Mouse (Mus musculus): ENCODE results near the gene Bmf.

DNA sequence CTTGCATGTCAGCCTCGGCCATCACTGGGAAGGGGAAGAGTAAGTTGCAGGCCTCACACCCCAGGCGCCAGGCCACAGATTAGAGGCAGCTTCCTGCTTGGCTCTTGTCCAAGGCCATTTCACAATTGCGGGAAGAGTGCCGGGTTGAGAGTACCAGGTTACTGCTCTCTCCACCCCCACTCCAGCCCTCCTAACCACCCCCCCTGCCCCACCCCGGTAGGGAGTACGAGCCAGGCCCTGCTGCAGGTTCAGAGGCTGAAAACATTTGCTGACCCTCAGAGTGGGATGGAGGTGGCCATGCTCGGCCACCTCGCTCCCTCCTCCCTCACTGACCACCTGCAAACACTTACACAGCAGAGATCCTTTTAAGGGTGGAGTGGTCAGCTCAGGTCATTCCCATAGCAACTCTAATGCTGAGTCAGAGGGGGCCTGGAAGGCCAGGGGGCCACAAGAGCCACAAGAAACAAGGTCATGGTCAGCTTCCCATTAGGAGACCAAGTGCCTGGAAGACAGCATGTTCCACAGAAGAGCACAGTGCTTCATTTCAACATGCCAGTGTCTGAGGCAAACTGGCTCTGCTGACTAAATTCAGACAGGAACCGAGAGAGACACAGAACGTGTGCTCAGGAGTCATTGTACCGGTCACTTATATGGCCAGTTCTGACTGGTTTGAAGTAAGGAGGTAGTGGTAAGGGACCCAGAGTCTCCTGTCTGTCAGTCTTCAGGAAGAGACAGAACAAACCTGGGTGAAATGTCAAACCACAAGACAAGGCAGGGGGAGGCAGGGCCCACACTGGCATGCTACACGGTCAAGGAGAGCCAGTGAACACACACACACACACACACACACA lies 59.0 kb downstream of the Bmf start:
- TF ChIP-seq CTCF (IDR thresholded peaks at IDR 0.05; ENCODE audit: insufficient read depth, low read depth, low read length) (no peak), POLR2A (IDR thresholded peaks at IDR 0.05; ENCODE audit: insufficient read depth, low read depth, low read length) (no peak)
